Mouse (Mus musculus): ENCODE results near the gene Gtpbp3. TPM values are rescaled to one million over a fixed set of nuclear protein-coding genes. Genes with fewer than 3 reads are reported as not detected.
A peak's percentile ranks its signal among the peaks of the same experiment; 100 is the strongest.

The Gtpbp3 gene
- total RNA-seq, 2 experiments from 2014 or later, result 3.5 to 13.5 TPM

DNA sequence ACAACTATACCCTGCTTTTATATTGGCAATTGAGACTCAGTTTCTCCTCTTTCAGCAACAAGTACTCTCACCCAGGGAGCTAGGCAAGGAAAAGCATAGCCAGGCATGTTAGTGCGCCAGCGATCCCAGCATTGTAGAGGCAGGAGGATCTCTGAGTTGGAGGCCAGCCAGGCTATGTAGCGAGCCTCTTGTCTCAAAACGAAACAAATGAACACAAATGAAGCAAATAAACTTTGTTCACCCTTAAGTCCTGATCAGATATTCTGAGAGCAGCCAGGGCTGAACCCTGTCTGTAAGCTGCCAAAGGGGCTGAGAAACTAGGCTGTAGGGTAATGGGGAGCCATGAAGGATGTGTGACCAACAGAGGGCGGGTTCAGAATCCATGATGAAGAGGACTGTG is 7.9 kb downstream of the Gtpbp3 start:
- ATAC-seq (replicated peaks; ENCODE audit: poor library complexity, severe bottlenecking), result no peak

DNA sequence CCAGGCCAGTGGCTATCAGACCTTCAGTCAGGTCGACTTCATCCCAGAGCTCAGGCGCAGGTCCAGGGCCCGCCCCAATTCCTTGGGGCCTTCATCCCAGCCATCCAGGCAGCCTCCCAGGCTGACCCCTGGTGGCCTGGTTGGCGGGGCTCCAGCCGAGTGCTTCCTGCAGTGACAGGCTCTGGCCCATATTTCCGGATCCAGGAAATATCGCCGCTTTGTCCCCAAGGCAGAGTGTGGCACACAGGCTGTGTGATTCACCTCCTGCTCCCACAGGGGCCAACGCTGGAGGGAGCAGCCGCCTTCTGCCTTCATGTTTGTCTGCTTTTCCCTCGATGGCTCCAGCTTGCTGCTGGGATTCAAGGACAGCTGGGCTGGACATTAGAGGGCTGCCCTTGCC is 8.6 kb downstream of the Gtpbp3 start:
- no peak for ATAC-seq (replicated peaks; ENCODE audit: poor library complexity, severe bottlenecking)

DNA sequence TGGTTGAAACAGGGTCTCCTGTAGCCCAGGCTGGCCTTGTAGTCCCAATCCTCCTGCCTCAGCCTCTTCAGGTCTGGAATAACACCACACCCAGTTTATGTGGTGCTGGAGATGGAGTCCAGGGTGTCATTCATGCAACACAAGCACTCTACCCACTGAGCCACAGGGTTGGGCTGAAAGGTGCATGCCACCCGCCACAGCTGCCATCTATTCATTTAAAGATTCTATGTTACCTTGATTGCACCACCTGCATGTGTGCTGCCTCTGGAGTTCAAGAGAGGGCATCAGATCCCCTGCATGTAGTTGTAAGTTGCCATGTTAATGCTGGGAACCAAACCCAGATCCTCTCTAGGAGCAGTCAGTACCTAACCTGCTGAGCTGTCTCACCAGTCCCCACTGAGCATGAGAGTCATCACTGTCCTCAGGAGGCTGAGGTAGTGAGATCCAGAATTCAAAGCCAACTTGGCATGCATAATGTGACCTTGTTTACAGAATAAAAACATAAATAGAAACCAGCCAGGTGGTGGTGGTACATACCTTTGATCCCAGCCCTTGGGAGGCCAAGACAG is 9.3 kb downstream of the Gtpbp3 start:
- ATAC-seq (replicated peaks; ENCODE audit: poor library complexity, severe bottlenecking), result no peak

DNA sequence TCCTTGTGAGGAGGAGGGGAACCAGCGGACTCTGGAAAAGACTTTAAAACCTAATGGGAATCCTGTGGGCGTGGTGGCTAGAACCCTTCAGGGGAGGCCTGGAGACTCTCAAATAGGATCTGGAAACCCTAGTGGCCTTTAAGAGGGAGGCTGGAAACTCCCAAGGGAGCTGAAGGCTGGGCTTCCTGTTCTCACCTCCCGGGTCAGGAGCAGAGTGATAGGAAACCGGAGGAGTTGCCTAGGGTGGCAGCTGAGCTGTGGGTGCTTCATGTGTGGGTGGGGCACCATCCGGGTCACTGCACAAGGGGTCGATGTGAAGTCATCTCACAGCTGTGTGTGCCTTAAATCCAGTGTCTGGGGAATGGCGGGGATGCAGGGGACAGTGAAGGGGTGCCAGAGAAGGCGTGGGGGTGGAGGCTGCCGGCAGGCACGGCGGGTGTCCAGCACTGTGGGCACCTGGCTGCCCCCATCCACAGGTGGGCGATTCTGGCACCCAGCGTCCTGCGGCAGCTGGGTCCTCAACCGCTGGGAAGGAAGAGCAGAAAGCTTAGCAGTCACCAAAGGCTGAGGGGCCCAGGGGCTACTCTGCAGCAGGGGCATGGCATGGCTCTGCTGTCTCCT is 10.1 kb downstream of the Gtpbp3 start:
- no peak for ATAC-seq (replicated peaks; ENCODE audit: poor library complexity, severe bottlenecking)

DNA sequence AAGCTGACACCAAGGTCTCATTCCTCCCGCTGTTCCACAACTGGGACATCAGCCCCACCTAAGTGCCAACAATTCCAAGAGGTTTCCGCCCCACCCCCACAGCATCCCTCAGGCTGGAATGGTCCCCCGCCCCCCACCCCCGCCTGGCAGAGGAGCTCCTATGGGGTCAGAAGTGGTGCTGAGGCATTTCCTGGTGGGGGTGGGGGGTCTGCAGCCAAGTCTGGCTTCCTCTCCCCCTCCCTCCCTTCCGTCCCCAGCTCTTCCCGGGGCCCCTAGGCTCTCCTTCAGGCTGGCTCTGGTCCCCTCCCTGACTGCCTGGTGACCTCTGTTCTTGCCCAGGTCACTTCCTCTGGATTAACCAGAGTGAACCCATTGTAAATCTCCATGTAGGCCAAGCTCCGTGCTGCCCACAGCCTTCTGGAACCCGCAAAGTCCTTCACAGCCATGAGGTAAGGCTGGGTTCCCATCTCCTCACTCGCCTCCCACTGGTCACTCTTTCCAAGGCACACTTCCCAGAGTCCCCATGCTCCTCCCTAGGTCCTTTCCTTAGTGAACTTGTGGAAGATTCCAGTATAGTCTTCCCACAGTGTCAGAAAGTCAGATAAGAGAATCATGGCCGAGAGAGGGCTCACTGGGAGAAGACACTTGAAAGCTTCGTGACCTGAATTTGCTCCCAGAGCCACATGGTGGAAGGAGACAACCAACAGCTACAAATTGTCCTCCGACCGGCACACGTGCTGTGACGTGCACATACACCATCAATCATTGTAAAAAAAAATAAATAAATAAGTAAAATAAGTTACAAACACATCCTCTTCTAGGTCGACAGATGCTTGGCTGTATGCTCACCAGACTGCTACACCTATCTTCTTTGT is 11.2 kb downstream of the Gtpbp3 start:
- ATAC-seq (replicated peaks; ENCODE audit: poor library complexity, severe bottlenecking), result no peak

DNA sequence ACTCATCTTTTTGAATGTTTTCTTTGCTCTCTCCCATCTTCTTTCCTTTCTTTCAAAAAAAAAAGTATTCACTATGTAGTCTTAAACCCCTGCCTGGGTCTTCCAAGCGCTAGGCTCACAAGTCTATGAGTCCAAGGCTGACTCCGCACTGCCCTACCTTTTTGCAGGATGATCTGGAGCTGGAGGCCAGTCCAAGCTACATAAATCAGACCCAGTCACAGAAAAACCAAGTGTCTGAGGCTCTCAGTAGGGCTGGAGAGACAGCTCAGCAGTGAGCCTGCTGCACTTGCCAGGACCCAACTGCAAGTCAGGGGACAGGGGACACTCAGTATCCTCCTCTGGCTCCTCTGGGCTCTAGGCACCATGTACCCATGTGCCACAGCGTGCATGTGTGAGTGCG is 16.4 kb downstream of the Gtpbp3 start:
- no peak for ATAC-seq (replicated peaks; ENCODE audit: poor library complexity, severe bottlenecking)

DNA sequence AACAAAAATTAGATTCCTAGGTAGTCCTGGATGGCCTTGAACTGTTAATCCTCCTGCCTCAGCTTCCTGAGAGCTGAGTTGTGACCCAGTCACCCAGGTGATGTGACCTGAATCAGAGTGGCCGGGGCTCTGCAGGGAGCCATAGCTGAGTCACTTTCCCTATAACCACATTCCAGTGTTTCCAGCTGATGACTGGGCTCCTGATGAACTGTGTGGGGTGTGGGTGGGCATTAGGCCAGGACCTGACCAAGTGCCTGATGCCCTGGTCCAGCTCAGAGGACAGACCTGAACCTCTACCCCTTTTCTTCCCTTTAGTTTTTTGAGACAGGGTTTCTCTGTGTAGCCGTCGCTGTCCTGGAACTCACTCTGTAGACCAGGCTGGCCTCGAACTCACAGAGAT is 17.4 kb downstream of the Gtpbp3 start:
- ATAC-seq (replicated peaks; ENCODE audit: poor library complexity, severe bottlenecking), result no peak

DNA sequence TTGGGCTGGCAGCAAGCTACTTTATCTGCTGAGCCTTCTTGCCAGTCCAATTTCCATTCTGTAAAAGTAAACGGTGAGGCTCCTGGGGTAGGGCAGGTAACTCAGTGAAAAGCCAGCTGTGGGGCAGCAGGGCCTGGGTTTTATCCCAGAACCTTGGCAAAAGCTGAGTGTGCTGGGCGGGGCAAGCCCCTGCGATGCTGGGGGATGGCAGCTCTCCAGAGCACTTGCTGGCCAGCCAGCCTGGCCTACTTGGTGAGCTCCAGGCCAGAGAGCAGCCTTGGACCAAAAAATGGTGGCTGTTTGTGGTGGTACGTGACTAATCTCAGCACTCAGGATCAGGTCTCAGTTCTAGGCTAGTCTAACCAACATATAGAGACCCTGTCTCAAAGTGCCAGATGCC is 18.1 kb downstream of the Gtpbp3 start:
- ATAC-seq (replicated peaks; ENCODE audit: poor library complexity, severe bottlenecking), result no peak

DNA sequence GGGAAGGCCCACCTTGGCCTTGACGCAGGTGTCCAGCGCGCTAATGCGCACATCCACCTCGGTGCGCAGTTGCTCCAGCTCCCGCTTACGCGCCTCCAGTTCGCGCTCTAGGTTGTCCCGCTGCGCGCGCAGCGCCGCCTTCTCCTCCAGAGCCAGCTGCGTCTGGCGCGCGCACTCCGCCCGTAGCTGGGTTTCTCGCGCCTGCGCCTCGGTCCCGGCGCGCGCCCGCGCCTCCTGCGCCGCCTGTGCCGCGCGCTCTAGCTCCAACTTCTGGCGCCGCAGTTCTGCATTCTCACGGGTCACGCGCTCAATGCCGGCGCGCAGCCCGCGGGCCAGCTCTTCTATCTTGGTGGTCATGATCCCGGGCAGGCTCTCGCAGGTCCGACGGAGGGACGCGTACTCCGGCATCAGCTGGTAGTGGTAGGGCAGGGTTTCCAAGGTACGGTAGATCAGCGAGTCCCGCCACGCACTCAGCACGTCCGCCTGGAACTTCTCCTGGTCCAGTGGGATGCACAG is 19.7 kb downstream of the Gtpbp3 start:
- peak; percentile 68 for ATAC-seq (replicated peaks; ENCODE audit: poor library complexity, severe bottlenecking)

DNA sequence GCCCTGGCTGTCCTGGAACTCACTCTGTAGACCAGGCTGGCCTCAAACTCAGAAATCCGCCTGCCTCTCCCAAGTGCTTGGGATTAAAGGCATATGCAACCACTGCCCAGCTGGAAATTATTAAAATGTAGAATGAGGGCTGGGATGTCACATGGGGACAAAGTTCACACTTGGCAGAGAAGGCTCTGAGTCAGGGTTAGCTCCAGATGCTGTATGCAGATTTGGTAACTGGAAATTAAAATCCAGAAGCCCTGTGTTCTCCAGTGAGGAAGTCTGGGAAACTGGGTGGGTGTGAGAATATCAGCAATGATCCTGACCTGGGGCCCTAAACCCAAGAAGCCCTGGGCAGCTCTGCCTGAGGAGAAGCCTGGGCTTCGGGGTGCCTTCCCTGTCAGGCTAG is 21.4 kb downstream of the Gtpbp3 start:
- no peak for ATAC-seq (replicated peaks; ENCODE audit: poor library complexity, severe bottlenecking)

DNA sequence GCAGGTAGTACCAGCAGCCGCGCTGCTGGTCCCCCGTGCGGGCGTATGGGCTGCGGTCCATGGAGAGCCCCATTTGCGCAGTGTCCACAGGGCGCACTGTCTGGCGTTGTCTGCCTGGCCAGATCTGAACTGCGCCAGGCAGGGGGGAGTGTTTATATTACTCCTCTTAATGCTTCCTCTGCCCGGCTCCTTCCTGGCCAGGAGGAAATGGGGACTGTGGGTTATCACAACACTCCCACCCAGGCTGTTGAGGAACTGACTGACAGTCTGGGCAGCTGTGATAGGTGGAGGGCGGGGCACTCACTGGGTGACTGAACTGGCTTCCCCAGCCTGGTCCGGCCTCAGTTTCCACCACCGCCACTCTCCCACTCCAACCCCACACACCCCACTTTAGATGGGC is 23.7 kb downstream of the Gtpbp3 start, which contains the start of gene Plvap:
Plvap (minus strand) TSS at position 109 of the 400 bp plus-strand sequence.
- ATAC-seq (replicated peaks; ENCODE audit: poor library complexity, severe bottlenecking), result peak; percentile 84

DNA sequence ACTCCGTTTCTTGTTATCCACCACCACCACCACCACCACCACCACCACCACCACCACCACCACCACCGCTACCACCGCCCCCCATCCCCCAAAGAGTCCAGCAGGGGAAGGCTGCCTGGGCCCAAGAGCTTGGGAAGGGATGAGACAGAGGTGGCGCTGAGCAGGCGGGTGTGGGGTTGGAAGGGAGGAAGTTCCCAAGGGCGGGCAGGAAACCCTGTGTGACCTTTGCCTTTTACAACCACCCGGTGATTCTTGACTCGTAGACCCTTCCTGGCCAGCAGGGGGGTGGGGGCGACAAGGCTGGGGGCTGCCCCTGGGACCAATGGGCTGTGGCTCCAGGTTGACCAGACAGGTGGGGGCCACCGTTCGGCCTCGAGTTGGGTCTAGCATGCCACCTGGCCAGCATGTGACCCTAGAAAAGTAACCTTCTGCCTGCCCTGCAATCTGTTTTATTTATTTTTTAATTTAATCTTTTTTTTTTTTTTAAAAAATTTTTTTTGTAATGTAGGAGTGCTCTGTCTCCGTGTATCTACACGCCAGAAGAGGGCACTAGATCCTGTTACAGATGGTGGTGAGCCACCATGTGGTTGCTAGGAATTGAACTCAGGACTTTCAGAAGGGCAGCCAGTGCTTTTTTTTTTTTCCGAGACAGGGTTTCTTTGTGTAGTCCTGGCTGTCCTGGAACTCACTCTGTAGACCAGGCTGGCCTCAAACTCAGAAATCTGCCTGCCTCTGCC is 25.3 kb downstream of the Gtpbp3 start:
- ATAC-seq (replicated peaks; ENCODE audit: poor library complexity, severe bottlenecking), result 0 out of 2 replicates have a peak, but pooled peaks have one; percentile 34

DNA sequence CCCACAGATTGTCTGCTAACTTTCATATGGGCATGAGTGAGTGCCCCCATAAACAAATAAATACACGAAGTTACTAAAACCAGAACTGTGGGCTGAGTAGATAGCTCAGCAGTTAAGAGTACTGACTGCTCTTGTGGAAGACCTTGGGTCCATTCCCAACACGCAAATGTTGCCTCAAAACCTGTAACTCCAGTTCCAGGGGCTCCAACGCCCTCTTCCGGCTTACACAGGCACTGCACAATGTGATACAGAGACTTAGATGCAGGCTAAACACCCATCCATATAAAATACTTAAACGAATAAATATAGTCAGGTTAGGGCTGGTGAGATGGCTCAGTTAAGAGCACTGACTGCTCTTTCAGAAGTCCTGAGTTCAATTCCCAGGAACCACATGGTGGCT is 27.1 kb downstream of the Gtpbp3 start:
- no peak for ATAC-seq (replicated peaks; ENCODE audit: poor library complexity, severe bottlenecking)

DNA sequence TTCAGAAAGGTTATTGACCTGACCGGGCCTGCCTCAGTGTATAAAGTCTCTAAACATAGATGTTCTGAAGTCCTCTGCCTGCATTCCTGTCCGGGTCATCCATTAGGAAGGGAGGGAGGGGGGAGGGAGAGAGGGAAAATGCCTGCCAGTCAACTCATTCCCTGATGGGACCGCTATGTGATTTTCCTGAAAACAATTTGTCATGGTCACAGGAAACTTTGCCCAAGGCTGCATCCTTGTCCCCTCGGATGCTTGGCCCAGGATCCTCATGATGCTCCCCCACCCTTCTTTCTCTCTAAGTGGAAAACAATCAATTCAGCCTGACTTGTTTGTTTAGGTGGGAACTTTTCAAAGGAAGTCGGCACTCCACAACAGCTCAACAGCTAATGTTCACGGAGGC is 28.9 kb downstream of the Gtpbp3 start:
- ATAC-seq (replicated peaks; ENCODE audit: poor library complexity, severe bottlenecking), result no peak

DNA sequence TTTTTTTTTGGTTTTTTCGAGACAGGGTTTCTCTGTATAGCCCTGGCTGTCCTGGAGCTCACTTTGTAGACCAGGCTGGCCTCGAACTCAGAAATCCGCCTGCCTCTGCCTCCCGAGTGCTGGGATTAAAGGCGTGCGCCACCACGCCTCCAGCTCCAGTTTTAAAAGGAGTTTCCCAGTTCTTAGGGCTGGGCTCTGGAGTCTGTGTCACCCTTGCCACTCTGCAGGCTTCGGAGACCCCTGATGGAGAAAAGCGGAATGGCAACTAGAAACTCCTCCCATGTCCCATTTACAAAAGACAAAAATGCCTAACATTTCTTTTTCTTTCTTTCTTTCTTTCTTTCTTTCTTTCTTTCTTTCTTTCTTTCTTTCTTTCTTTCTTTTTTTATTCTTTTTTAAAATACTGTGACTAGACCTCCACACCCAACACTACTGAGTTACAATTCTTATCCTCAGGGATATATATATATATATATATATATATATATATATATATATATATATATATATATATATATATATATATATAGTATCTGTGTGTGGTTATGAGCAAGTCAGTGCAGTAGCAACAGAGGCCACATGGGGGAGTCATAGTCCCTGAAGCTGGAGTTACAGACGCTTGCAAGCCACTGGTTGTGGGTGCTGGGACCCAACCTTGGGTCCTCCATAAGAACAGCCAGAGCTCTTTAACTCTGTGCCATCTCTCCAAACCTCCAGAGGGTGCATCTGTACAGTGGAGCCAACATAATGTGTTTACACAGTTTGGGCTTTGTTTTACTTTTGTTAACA is 31.3 kb downstream of the Gtpbp3 start:
- ATAC-seq (replicated peaks; ENCODE audit: poor library complexity, severe bottlenecking), result peak; percentile 61

DNA sequence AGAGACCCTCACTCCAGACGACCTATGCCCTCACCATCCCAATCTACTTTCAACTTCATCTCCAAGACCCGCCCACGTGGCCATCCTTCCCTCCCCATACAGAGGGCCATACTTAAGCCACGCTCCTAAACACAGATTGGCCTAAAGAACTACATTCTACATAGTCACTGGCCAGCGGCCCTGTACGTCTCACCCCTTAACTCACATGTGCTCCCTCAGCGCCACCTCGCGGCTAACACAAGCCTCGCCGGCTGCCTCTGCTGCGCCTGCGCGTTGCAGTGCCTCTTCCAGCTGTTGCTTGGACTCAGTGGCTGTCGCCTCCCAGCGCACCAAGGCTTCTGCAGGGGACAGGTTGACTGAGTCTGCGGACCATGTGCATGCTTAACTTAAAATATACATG is 33.7 kb downstream of the Gtpbp3 start:
- peak; percentile 98 for ATAC-seq (replicated peaks; ENCODE audit: poor library complexity, severe bottlenecking)

DNA sequence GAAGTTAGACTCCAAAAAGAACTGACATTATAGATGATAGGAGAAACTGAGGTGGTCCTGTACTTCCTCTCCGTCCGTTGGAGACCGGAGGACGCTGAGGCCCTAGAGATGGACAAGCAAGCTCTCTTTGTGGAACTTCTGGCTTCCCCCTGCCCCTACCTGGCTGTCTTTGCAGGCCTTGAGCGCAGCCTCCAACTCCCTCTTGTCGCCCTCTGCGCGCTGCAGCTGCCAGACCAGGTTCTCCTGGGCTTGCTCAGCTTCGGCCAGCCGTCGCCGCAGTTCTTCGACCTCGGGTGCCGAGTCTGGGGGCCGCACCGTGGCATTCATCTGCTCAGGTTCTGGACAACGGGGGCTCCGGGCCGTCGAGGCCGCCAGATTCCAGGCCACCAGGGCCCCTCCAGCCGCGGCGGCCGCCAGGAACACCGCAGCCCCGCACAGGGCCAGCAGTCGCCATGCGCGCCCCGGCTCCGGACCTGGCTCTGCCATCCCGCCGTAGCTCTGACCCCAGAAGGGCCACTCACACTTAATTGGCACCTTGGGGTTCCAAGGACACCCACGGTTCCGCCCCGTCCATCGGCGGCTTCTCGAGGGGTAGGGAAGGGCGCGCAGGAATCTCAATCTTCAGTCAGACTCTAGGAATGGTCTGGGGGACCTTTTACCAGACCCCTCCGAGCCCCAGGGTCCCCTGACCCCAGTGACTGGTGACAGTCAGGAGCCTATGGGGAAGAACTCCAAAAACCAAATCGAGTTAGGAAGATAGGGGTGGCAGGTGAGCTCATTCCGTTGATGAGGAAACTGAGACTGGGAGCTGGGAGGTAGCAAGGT is 37.5 kb downstream of the Gtpbp3 start, which contains the start of gene Ccdc194:
Ccdc194 (minus strand) TSS at position 486 of the 825 bp plus-strand sequence.
- no peak for ATAC-seq (replicated peaks; ENCODE audit: poor library complexity, severe bottlenecking)

DNA sequence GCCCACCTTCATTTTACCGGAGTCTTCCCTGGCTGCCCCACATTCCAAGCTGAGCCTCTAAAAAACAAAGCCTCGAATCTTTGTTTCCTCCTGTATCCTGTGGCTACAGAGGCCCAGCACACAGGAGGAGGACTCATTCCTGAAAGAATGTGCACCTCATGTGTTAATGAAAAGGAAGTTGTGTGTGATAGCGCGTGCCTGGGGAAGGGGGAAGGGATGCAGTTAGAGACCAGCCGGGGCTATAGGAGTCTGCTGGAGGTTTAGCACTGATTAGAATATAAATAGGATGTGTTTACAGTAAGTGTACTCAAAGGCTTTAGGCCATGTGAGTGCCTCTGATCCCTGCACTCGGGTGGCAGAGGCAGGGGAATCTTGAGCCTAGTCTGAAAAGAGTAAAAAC is 38.4 kb downstream of the Gtpbp3 start:
- no peak for ATAC-seq (replicated peaks; ENCODE audit: poor library complexity, severe bottlenecking)
